ENCODE assay signal across 8 mouse cellular contexts in the genomic region with DNA sequence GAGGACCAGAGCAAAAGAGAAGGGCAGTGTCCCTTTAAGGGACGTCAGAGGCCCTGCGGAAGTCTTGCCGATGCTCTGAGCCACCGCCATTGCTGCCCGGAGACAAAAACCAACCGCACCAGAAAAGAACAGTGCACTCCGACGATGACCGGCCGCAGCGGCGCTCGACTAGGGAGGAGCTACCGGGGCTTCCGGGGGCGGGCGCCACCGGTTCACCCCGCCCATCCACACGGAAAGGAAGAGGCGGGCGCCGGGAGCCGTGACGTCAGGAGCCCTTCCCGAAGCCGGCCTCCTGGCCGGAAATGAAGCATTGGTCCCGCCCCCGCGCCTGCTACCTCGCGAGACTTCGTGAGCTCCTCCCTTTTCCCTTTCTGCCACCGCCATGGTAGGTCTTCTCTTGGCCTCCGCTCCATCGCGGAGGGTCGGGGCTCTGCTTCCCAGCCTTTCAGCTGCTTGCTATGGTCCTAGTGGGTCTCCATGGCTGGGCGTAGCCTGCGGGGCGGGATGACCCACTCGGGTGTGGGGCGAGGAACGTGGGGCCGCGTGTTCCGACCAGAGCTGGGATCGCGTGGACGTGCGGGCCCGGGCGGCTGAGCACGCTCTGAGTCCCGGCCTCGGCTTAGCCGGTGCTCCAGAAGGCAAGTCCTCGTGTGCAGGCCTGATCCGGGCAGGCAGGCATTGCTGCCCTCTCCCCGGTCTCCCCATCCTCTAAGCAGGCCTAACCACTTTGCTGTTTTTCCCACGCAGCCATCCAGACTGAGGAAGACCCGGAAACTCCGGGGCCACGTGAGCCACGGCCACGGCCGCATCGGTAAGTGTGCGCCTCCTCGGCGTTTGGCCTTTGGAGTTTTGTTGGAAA. TPM values are rescaled to one million over a fixed set of nuclear protein-coding genes. Genes with fewer than 3 reads are reported as not detected.
A peak's percentile ranks its signal among the peaks of the same experiment; 100 is the strongest.
DNase-seq lines count a peak whose midpoint lies in the region; ATAC-seq and TF ChIP-seq lines count a peak whose summit lies in the region.

Gene Rpl27a, plus strand, starts transcription at position 310 of the 859 bp plus-strand sequence.

- DNase-seq in MN1 (ENCODE audit: low spot score): peak; percentile 99
- DNase-seq in cerebellum, adult 9-10 months: peak; percentile 98
- peak; percentile 99 for DNase-seq in hindbrain, embryonic 10.5 days (ENCODE audit: low spot score)
- peak; percentile 98 for DNase-seq in layer of hippocampus, adult 9-11 months
- peak; percentile 99 for DNase-seq in lung, postnatal 0 days (ENCODE audit: low spot score)
- peak; percentile 98 for DNase-seq in ovary, postnatal 14 days (ENCODE audit: low spot score)
- DNase-seq in thymus, postnatal 14 days: peak; percentile 99

- H3K27me3 ChIP-seq in hindbrain, embryonic 10.5 days (ENCODE audit: insufficient read depth, poor library complexity, severe bottlenecking): no peaks in the 10 kb centered on the region
- H3K27me3 ChIP-seq in lung, postnatal 0 days (replicated peaks; ENCODE audit: insufficient read depth, low read length): no peaks in the 10 kb centered on the region

- ATAC-seq in frontal cortex, adult (ENCODE audit: low TSS enrichment): peak; percentile 96
- ATAC-seq in lung, postnatal 0 days: peak; percentile 97

- peak within 1 kb of the TSS; percentile 66 for H3K4me2 ChIP-seq in lung, postnatal 0 days (replicated peaks; ENCODE audit: low read depth, low read length)

- H3K27ac ChIP-seq in hindbrain, embryonic 10.5 days: peak within 1 kb of the TSS; percentile 95
- H3K27ac ChIP-seq in lung, postnatal 0 days (ENCODE audit: low read length): peak within 1 kb of the TSS; percentile 95

- no peak for TF ChIP-seq CTCF in lung, postnatal 0 days (IDR thresholded peaks at IDR 0.05)

- peak within 1 kb of the TSS; percentile 74 for H3K4me3 ChIP-seq in hindbrain, embryonic 10.5 days
- H3K4me3 ChIP-seq in lung, postnatal 0 days (ENCODE audit: low read depth, low read length): peak within 1 kb of the TSS; percentile 88

- TF ChIP-seq EP300 in lung, postnatal 0 days (IDR thresholded peaks at IDR 0.05): peak; percentile 50; the same call in 1 of the 2 replicates

- peaks cover 44% of the 10 kb centered on the region for H3K36me3 ChIP-seq in hindbrain, embryonic 10.5 days
- peaks cover 24% of the 10 kb centered on the region; the same call in 1 of the 2 replicates for H3K36me3 ChIP-seq in lung, postnatal 0 days (ENCODE audit: insufficient read depth, low read length)

- WGBS in hindbrain, embryonic 10.5 days: under 1% methylated on average over 72 of the region's 72 CpGs
- WGBS in lung, postnatal 0 days: under 1% methylated on average over 60 of the region's 72 CpGs

- H3K9me3 ChIP-seq in hindbrain, embryonic 10.5 days: no peaks in the 10 kb centered on the region
- no peaks in the 10 kb centered on the region for H3K9me3 ChIP-seq in lung, postnatal 0 days (ENCODE audit: low read length)

- peak within 1 kb of the TSS; percentile 96 for H3K9ac ChIP-seq in lung, postnatal 0 days (replicated peaks; ENCODE audit: low read depth)

- peaks cover 29% of the 10 kb centered on the region for H3K4me1 ChIP-seq in hindbrain, embryonic 10.5 days (replicated peaks)
- H3K4me1 ChIP-seq in lung, postnatal 0 days (ENCODE audit: insufficient read depth, low read depth, low read length): peaks cover 7% of the 10 kb centered on the region

RNA-seq across cellular contexts. Expression of gene Rpl27a, which starts in this region (rescaled TPM):
- 101 and 126 TPM in 2 replicates for polyA plus RNA-seq in hindbrain, embryonic 10.5 days (2016; fragmentation: Nextera tagmentation; extraction: Ambion mirVana)
- 108 and 110 TPM in 2 replicates for polyA plus RNA-seq in lung, postnatal 0 days (2015; fragmentation: Nextera tagmentation; extraction: Ambion mirVana)

Comparison
In these comparisons a context has a peak if more than half of its experiments do, and no peak if none do; other contexts are left out.
1. Peak in every context shown above with its lines: DNase-seq, ATAC-seq, H3K4me3 ChIP-seq and H3K27ac ChIP-seq.